ENCODE assay signal across 34 mouse cellular contexts in genomic region chrX:146232795-146233194, GRCm38 (mm10).
"Had no signal": no experiment of that assay in that cellular context is flagged by ENCODE, and none has a peak within 500 bp of the region (broad histone marks: within the 10 kb centered on the region; RNA-seq: fewer than 3 reads in every experiment).

No protein-coding gene starts in this region.

- H3K27ac ChIP-seq: heart, embryonic 10.5 days; heart, embryonic 13.5 days; heart, embryonic 15.5 days; hindbrain, embryonic 10.5 days; hindbrain, embryonic 12.5 days; hindbrain, embryonic 13.5 days; hindbrain, embryonic 14.5 days; hindbrain, embryonic 15.5 days; hindbrain, postnatal 0 days; intestine, embryonic 15.5 days; kidney, embryonic 15.5 days; kidney, postnatal 0 days; layer of hippocampus, adult 2 months had no signal

- H3K9ac ChIP-seq: heart, embryonic 12.5 days; heart, embryonic 13.5 days; heart, embryonic 15.5 days; hindbrain, embryonic 12.5 days; hindbrain, embryonic 13.5 days; hindbrain, embryonic 14.5 days; hindbrain, embryonic 15.5 days; intestine, embryonic 15.5 days; kidney, embryonic 15.5 days had no signal

- H3K9me3 ChIP-seq: heart, embryonic 10.5 days; heart, embryonic 12.5 days; heart, embryonic 13.5 days; heart, embryonic 15.5 days; hindbrain, embryonic 10.5 days; hindbrain, embryonic 12.5 days; hindbrain, embryonic 13.5 days; hindbrain, embryonic 15.5 days; intestine, embryonic 15.5 days; kidney, embryonic 15.5 days had no signal

- H3K36me3 ChIP-seq: heart, embryonic 10.5 days; heart, embryonic 12.5 days; heart, embryonic 13.5 days; heart, embryonic 15.5 days; hindbrain, embryonic 10.5 days; hindbrain, embryonic 12.5 days; hindbrain, embryonic 13.5 days; hindbrain, embryonic 15.5 days; intestine, embryonic 15.5 days; kidney, embryonic 15.5 days had no signal

- H3K4me3 ChIP-seq: heart, embryonic 10.5 days; heart, embryonic 12.5 days; heart, embryonic 13.5 days; heart, embryonic 15.5 days; hindbrain, embryonic 10.5 days; hindbrain, embryonic 12.5 days; hindbrain, embryonic 13.5 days; hindbrain, embryonic 15.5 days; intestine, embryonic 15.5 days; kidney, embryonic 15.5 days; layer of hippocampus, adult 2 months had no signal

- H3K4me1 ChIP-seq: heart, embryonic 10.5 days; heart, embryonic 12.5 days; heart, embryonic 13.5 days; heart, embryonic 15.5 days; hindbrain, embryonic 10.5 days; hindbrain, embryonic 12.5 days; hindbrain, embryonic 13.5 days; hindbrain, embryonic 15.5 days; intestine, embryonic 15.5 days; kidney, embryonic 15.5 days had no signal

- ATAC-seq: hindbrain, embryonic 16.5 days; hindbrain, postnatal 0 days; inflammation-experienced regulatory T-cells, adult 6 months; intestine, embryonic 15.5 days; intestine, embryonic 16.5 days; intestine, postnatal 0 days had no signal

- DNase-seq: heart, postnatal 10 days; heart, postnatal 14 days; heart, postnatal 36 days; heart, postnatal 4 days; kidney, adult 11 months; kidney, adult 18-20 months; kidney, adult 2 months; kidney, adult 8-10 months; kidney, adult 9 months; kidney, postnatal 14 days; kidney, postnatal 25 days; kidney, postnatal 36 days; kidney, postnatal 4 days; layer of hippocampus, adult 9-11 months; layer of hippocampus, postnatal 36 days had no signal

- H3K4me2 ChIP-seq: heart, embryonic 11.5 days; heart, embryonic 12.5 days; heart, embryonic 13.5 days; heart, embryonic 15.5 days; hindbrain, embryonic 12.5 days; hindbrain, embryonic 13.5 days; hindbrain, embryonic 14.5 days; hindbrain, embryonic 15.5 days; intestine, embryonic 15.5 days; kidney, embryonic 15.5 days had no signal

- H3K27me3 ChIP-seq: heart, embryonic 12.5 days; heart, embryonic 13.5 days; heart, embryonic 15.5 days; hindbrain, embryonic 12.5 days; hindbrain, embryonic 13.5 days; hindbrain, embryonic 15.5 days; intestine, embryonic 15.5 days; kidney, embryonic 15.5 days had no signal
